Mouse (Mus musculus) retina, embryonic 14.5 days (tissue): ENCODE results near the gene Cdc20.

Experiments
- DNase-seq: peaks from one replicate; pipeline ENCODE4 v3.0.0-alpha.2; 2015; ENCODE audit warnings: low spot score

The Cdc20 gene

GRCm38 (mm10) chr4:118417112-118417797 lies 19.9 kb downstream of the Cdc20 start:
- no peak for DNase-seq

- DNase-seq = no peak
Observed at GRCm38 (mm10) chr4:118416329-118416728, 20.8 kb downstream of the Cdc20 start.

- DNase-seq = no peak
Observed at GRCm38 (mm10) chr4:118415779-118416178, 21.4 kb downstream of the Cdc20 start.

- DNase-seq = no peak
Observed at GRCm38 (mm10) chr4:118413553-118413952, 23.6 kb downstream of the Cdc20 start.

- DNase-seq = no peak
Observed at GRCm38 (mm10) chr4:118410871-118411270, 26.3 kb downstream of the Cdc20 start.

GRCm38 (mm10) chr4:118409142-118409900 lies 27.8 kb downstream of the Cdc20 start, which contains the start of the genes Szt2 and Med8:
TSS of gene Szt2 (minus strand) at chr4:118409273.
TSS of gene Med8 (plus strand) at chr4:118409337.
- DNase-seq = peak; percentile 94

GRCm38 (mm10) chr4:118402701-118403100 lies 34.5 kb downstream of the Cdc20 start:
- no peak for DNase-seq

GRCm38 (mm10) chr4:118401918-118402317 lies 35.2 kb downstream of the Cdc20 start:
- no peak for DNase-seq

GRCm38 (mm10) chr4:118401421-118401820 lies 35.7 kb downstream of the Cdc20 start:
- DNase-seq = no peak

- DNase-seq = no peak
Observed at GRCm38 (mm10) chr4:118398400-118398799, 38.8 kb downstream of the Cdc20 start.

GRCm38 (mm10) chr4:118396433-118396832 lies 40.7 kb downstream of the Cdc20 start:
- DNase-seq = no peak

- no peak for DNase-seq
Observed at GRCm38 (mm10) chr4:118395289-118395688, 41.9 kb downstream of the Cdc20 start.

- DNase-seq = no peak
Observed at GRCm38 (mm10) chr4:118394505-118394904, 42.6 kb downstream of the Cdc20 start.

- no peak for DNase-seq
Observed at GRCm38 (mm10) chr4:118390146-118390545, 47.0 kb downstream of the Cdc20 start.

- no peak for DNase-seq
Observed at GRCm38 (mm10) chr4:118387316-118387715, 49.8 kb downstream of the Cdc20 start.

GRCm38 (mm10) chr4:118383271-118383670 lies 53.9 kb downstream of the Cdc20 start:
- DNase-seq = no peak
